Mouse (Mus musculus): Measurements from ENCODE around the gene Cavin3.

DNA sequence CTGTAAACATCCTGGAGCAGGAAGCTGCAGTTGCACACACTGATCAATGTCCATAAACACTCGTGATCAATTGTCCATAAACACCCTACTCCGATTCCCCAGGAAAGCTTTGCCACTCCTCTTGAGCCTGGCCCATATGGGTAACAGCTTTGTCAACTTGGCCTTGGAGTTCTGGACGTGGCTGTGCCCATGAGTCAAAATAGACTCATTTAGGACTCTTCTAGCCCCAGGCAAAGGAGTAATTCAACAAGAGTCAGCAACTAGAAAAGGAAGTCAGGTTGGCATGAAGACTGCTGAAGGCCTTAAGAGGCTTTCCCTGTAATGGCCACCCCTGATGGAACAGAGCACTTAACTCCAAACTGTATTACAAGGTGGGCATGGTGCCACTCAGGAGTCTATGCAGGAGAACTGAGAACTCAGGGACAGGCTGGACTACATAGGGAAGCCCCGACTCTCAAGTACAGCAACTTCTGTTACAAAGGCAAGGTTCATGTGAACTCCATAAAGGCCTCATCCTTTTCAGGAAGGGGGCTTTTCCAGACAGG is 7.3 kb downstream of the Cavin3 start:
- no peak for TF ChIP-seq CTCF (IDR thresholded peaks at IDR 0.05; ENCODE audit: borderline replicate concordance, insufficient read depth, low read length)
- no peak for TF ChIP-seq POLR2A (IDR thresholded peaks at IDR 0.05; ENCODE audit: low read depth, low read length)

Measured in embryonic fibroblast, embryonic 13.5 days (primary cell).